Comparison of ENCODE assay signal across 11 mouse cellular contexts in genomic region chr12:117807637-117808036, GRCm38 (mm10). TPM values are rescaled to one million over a fixed set of nuclear protein-coding genes. Genes with fewer than 3 reads are reported as not detected.
DNase-seq lines count a peak whose midpoint lies in the region; ATAC-seq and TF ChIP-seq lines count a peak whose summit lies in the region.
"Had no signal": no experiment of that assay in that cellular context is flagged by ENCODE, and none has a peak within 500 bp of the region (broad histone marks: within the 10 kb centered on the region; RNA-seq: fewer than 3 reads in every experiment).

No protein-coding gene starts in this region.

- H3K9me3 ChIP-seq in embryonic facial prominence, embryonic 13.5 days: no peaks in the 10 kb centered on the region
- no peaks in the 10 kb centered on the region for H3K9me3 ChIP-seq in hindbrain, embryonic 15.5 days
- no peaks in the 10 kb centered on the region for H3K9me3 ChIP-seq in midbrain, embryonic 16.5 days (replicated peaks; ENCODE audit: control insufficient read depth, low read length, poor library complexity, severe bottlenecking)
- H3K9me3 ChIP-seq in intestine, postnatal 0 days (ENCODE audit: control insufficient read depth): no peaks in the 10 kb centered on the region

- no peaks in the 10 kb centered on the region for H3K36me3 ChIP-seq in embryonic facial prominence, embryonic 13.5 days
- no peaks in the 10 kb centered on the region for H3K36me3 ChIP-seq in hindbrain, embryonic 15.5 days
- no peaks in the 10 kb centered on the region for H3K36me3 ChIP-seq in midbrain, embryonic 16.5 days (ENCODE audit: control insufficient read depth, insufficient read depth, low read length)
- no peaks in the 10 kb centered on the region for H3K36me3 ChIP-seq in intestine, postnatal 0 days (ENCODE audit: control insufficient read depth, insufficient read depth)
- H3K36me3 ChIP-seq: G1E had no signal

- no peak overlapping the region for H3K4me3 ChIP-seq in embryonic facial prominence, embryonic 13.5 days
- H3K4me3 ChIP-seq in hindbrain, embryonic 15.5 days: no peak overlapping the region; the same call in 1 of the 2 replicates
- peak overlapping the region; percentile 18; the same call in 1 of the 2 replicates for H3K4me3 ChIP-seq in midbrain, embryonic 16.5 days (ENCODE audit: low read depth, low read length)
- H3K4me3 ChIP-seq in intestine, postnatal 0 days (ENCODE audit: low read depth, low read length): no peak overlapping the region

- ATAC-seq in embryonic facial prominence, embryonic 13.5 days (ENCODE audit: insufficient number of reproducible peaks, insufficient read depth, low FRiP score, low TSS enrichment, low read depth): no peak
- no peak for ATAC-seq in hindbrain, embryonic 15.5 days (ENCODE audit: low FRiP score, low read depth)
- ATAC-seq in midbrain, embryonic 16.5 days: no peak
- no peak for ATAC-seq in intestine, postnatal 0 days

- H3K9ac ChIP-seq in embryonic facial prominence, embryonic 13.5 days: no peak overlapping the region
- H3K9ac ChIP-seq in hindbrain, embryonic 15.5 days: no peak overlapping the region
- no peak overlapping the region for H3K9ac ChIP-seq in midbrain, embryonic 16.5 days (ENCODE audit: low read depth, low read length)
- no peak overlapping the region for H3K9ac ChIP-seq in intestine, postnatal 0 days (ENCODE audit: low read depth, low read length)

- no peak overlapping the region for H3K27ac ChIP-seq in embryonic facial prominence, embryonic 13.5 days
- H3K27ac ChIP-seq in hindbrain, embryonic 15.5 days (replicated peaks): no peak overlapping the region
- no peak overlapping the region for H3K27ac ChIP-seq in midbrain, embryonic 16.5 days (ENCODE audit: low read length)
- H3K27ac ChIP-seq in intestine, postnatal 0 days (ENCODE audit: low read depth, low read length): no peak overlapping the region
- H3K27ac ChIP-seq: macrophage had no signal

- 40% methylated on average over 12 of the region's 12 CpGs for WGBS in embryonic facial prominence, embryonic 13.5 days
- 19% methylated on average over 10 of the region's 12 CpGs for WGBS in hindbrain, embryonic 15.5 days
- WGBS in midbrain, embryonic 16.5 days: 18% methylated on average over 9 of the region's 12 CpGs
- 34% methylated on average over 7 of the region's 12 CpGs for WGBS in intestine, postnatal 0 days

- peak; percentile 64 for DNase-seq in embryo, embryonic 10 days (ENCODE audit: low spot score)
- DNase-seq in embryo, embryonic 9.5 days (ENCODE audit: extremely low spot score): no peak
- no peak for DNase-seq in cerebellum, postnatal 10 days
- no peak for DNase-seq in c-Kit-positive CD71-positive TER-119-positive erythroid progenitor cells, embryonic 14.5 days (ENCODE audit: low spot score)
- DNase-seq: cerebellum, adult 11-12 months had no signal

- H3K4me1 ChIP-seq in embryonic facial prominence, embryonic 13.5 days: peaks cover 24% of the 10 kb centered on the region
- peaks cover 48% of the 10 kb centered on the region for H3K4me1 ChIP-seq in hindbrain, embryonic 15.5 days (replicated peaks)
- H3K4me1 ChIP-seq in midbrain, embryonic 16.5 days (ENCODE audit: control insufficient read depth, insufficient read depth, low read length): peaks cover 27% of the 10 kb centered on the region
- H3K4me1 ChIP-seq in intestine, postnatal 0 days (replicated peaks; ENCODE audit: control insufficient read depth, insufficient read depth, low read length): no peaks in the 10 kb centered on the region

- H3K27me3 ChIP-seq in embryonic facial prominence, embryonic 13.5 days: 0 out of 2 replicates have a peak, but pooled peaks cover 3% of the 10 kb centered on the region
- peaks cover 12% of the 10 kb centered on the region; the same call in 1 of the 2 replicates for H3K27me3 ChIP-seq in hindbrain, embryonic 15.5 days
- no peaks in the 10 kb centered on the region; the same call in 1 of the 2 replicates for H3K27me3 ChIP-seq in midbrain, embryonic 16.5 days (ENCODE audit: control insufficient read depth, insufficient read depth, low read depth, low read length)
- H3K27me3 ChIP-seq in intestine, postnatal 0 days (replicated peaks; ENCODE audit: control insufficient read depth, insufficient read depth, low read length): 0 out of 2 replicates have a peak, but pooled peaks cover 2% of the 10 kb centered on the region

- TF ChIP-seq CTCF in intestine, postnatal 0 days (IDR thresholded peaks at IDR 0.05; ENCODE audit: low read depth): no peak

- H3K4me2 ChIP-seq in embryonic facial prominence, embryonic 13.5 days: peak overlapping the region; percentile 43
- H3K4me2 ChIP-seq in hindbrain, embryonic 15.5 days: peak overlapping the region; percentile 52
- H3K4me2 ChIP-seq in midbrain, embryonic 16.5 days (ENCODE audit: low read length): peak overlapping the region; percentile 56
- no peak overlapping the region for H3K4me2 ChIP-seq in intestine, postnatal 0 days (replicated peaks; ENCODE audit: low read depth)

RNA-seq across cellular contexts. Expression of gene Cdca7l, which starts 3.5 kb away (rescaled TPM):
- polyA plus RNA-seq in embryonic facial prominence, embryonic 13.5 days (2015; fragmentation: Nextera tagmentation; extraction: Ambion mirVana): 32.9 and 39.0 TPM in 2 replicates
- 5.9 and 7.0 TPM in 2 replicates for polyA plus RNA-seq in hindbrain, embryonic 15.5 days (2015; fragmentation: Nextera tagmentation; extraction: Ambion mirVana)
- 3.6 and 4.8 TPM in 2 replicates for polyA plus RNA-seq in midbrain, embryonic 16.5 days (2015; fragmentation: Nextera tagmentation; extraction: Ambion mirVana)
- 8.1 and 8.2 TPM in 2 replicates for polyA plus RNA-seq in intestine, postnatal 0 days (2015; fragmentation: Nextera tagmentation; extraction: Ambion mirVana)
